In the genomic region with DNA sequence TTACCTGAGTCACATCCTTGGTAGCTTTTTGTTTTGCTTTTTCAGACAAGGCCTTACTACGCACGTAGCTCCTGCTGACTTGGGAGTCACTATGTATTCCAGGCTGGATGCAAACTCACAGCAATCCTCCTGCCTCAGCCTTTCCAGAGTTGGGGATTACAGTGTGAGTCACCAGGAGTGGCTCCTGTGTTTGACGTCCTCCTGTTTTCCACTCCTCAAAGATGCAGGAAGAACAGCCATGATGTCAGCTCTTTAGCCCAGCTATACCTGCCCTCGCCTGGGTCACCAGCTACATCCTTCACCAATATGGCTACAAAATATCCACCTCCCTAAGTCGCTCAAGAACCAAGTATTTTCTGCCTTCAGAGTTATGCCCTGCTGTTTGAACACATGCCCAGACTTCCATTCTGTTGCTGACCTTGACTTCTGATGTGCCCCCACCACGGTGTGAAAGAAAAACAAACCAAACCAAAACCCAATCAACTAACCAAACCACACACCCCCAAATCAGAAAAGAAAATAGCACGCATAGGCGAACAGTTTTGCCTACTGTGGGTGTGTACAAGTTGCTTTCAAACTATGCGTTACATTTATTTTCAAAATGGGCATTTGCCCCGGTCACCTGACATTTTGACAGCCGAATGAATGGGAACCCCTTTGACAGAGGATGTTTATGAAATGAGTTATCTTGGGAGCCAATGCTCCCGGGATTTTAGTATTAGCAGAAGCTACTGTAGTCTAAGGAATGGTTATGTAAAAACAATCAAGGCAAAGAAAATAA, we compare ENCODE assay signal across 8 mouse cellular contexts. TPM values are rescaled to one million over a fixed set of nuclear protein-coding genes. Genes with fewer than 3 reads are reported as not detected.
DNase-seq lines count a peak whose midpoint lies in the region; ATAC-seq and TF ChIP-seq lines count a peak whose summit lies in the region.

No protein-coding gene starts in this region.

- H3K27me3 ChIP-seq in lung, postnatal 0 days (replicated peaks; ENCODE audit: insufficient read depth, low read length), result no peaks in the 10 kb centered on the region
- no peaks in the 10 kb centered on the region for H3K27me3 ChIP-seq in limb, embryonic 14.5 days (ENCODE audit: control insufficient read depth, insufficient read depth, low read length)
- no peaks in the 10 kb centered on the region for H3K27me3 ChIP-seq in stomach, embryonic 15.5 days (replicated peaks)

- TF ChIP-seq CTCF in lung, postnatal 0 days (IDR thresholded peaks at IDR 0.05), result no peak

- peaks cover 3% of the 10 kb centered on the region; the same call in 1 of the 2 replicates for H3K4me1 ChIP-seq in lung, postnatal 0 days (ENCODE audit: insufficient read depth, low read depth, low read length)
- peaks cover 15% of the 10 kb centered on the region; the same call in 1 of the 2 replicates for H3K4me1 ChIP-seq in limb, embryonic 14.5 days (ENCODE audit: control insufficient read depth, insufficient read depth, low read length)
- peaks cover 13% of the 10 kb centered on the region for H3K4me1 ChIP-seq in stomach, embryonic 15.5 days

- H3K27ac ChIP-seq in lung, postnatal 0 days (ENCODE audit: low read length), result no peak overlapping the region
- no peak overlapping the region for H3K27ac ChIP-seq in limb, embryonic 14.5 days (replicated peaks; ENCODE audit: low read depth, low read length)
- H3K27ac ChIP-seq in stomach, embryonic 15.5 days, result no peak overlapping the region

- H3K9me3 ChIP-seq in lung, postnatal 0 days (ENCODE audit: low read length), result no peaks in the 10 kb centered on the region
- no peaks in the 10 kb centered on the region for H3K9me3 ChIP-seq in limb, embryonic 14.5 days (ENCODE audit: control insufficient read depth, low read length)
- no peaks in the 10 kb centered on the region for H3K9me3 ChIP-seq in stomach, embryonic 15.5 days

- peak; percentile 27 for DNase-seq in CD4-positive, CD25-positive, alpha-beta regulatory T cell, adult 2 months (ENCODE audit: low read depth, low spot score)
- no peak for DNase-seq in lung, postnatal 0 days (ENCODE audit: low spot score)
- DNase-seq in lung, postnatal 36 days, result no peak
- DNase-seq in limb, embryonic 14.5 days (ENCODE audit: low spot score), result no peak
- DNase-seq in urinary bladder, postnatal 14 days (ENCODE audit: low spot score), result no peak
- no peak for DNase-seq in right cerebral cortex, adult 18-20 months

- no peak overlapping the region for H3K9ac ChIP-seq in lung, postnatal 0 days (replicated peaks; ENCODE audit: low read depth)
- no peak overlapping the region for H3K9ac ChIP-seq in limb, embryonic 14.5 days (ENCODE audit: low read depth, low read length, severe bottlenecking)
- no peak overlapping the region; the same call in 1 of the 2 replicates for H3K9ac ChIP-seq in stomach, embryonic 15.5 days

- TF ChIP-seq POLR2A in limb, embryonic 14.5 days (IDR thresholded peaks at IDR 0.05; ENCODE audit: borderline replicate concordance, extremely low read depth, insufficient read depth, insufficient read length), result no peak

- peak overlapping the region; percentile 90; the same call in 1 of the 2 replicates for H3K4me3 ChIP-seq in lung, postnatal 0 days (ENCODE audit: low read depth, low read length)
- H3K4me3 ChIP-seq in limb, embryonic 14.5 days (replicated peaks; ENCODE audit: low read length), result peak overlapping the region; percentile 90
- peak overlapping the region; percentile 87 for H3K4me3 ChIP-seq in stomach, embryonic 15.5 days (replicated peaks)

- H3K36me3 ChIP-seq in lung, postnatal 0 days (ENCODE audit: insufficient read depth, low read length), result no peaks in the 10 kb centered on the region
- no peaks in the 10 kb centered on the region for H3K36me3 ChIP-seq in limb, embryonic 14.5 days (ENCODE audit: control insufficient read depth, insufficient read depth, low read length)
- H3K36me3 ChIP-seq in stomach, embryonic 15.5 days, result no peaks in the 10 kb centered on the region

- 64% methylated on average over 12 of the region's 12 CpGs for WGBS in lung, postnatal 0 days
- whole genome bisulfite sequencing in limb, embryonic 14.5 days, result 82% methylated on average over 12 of the region's 12 CpGs
- WGBS in stomach, embryonic 15.5 days, result 60% methylated on average over 12 of the region's 12 CpGs

- TF ChIP-seq EP300 in lung, postnatal 0 days (IDR thresholded peaks at IDR 0.05), result no peak

- H3K4me2 ChIP-seq in lung, postnatal 0 days (replicated peaks; ENCODE audit: low read depth, low read length), result peak overlapping the region; percentile 92
- peak overlapping the region; percentile 92 for H3K4me2 ChIP-seq in limb, embryonic 14.5 days (replicated peaks; ENCODE audit: low read depth, low read length, severe bottlenecking)
- H3K4me2 ChIP-seq in stomach, embryonic 15.5 days, result peak overlapping the region; percentile 89

- ATAC-seq in CD4-positive, CD25-positive, alpha-beta regulatory T cell, adult 4 months, result no peak
- ATAC-seq in lung, postnatal 0 days, result no peak
- no peak for ATAC-seq in limb, embryonic 14.5 days (ENCODE audit: low FRiP score, low read depth)
- no peak for ATAC-seq in stomach, embryonic 15.5 days (ENCODE audit: insufficient read depth, low FRiP score, low read depth)

RNA-seq across cellular contexts. Expression of a gene that starts 1.6 kb away (rescaled TPM):
- polyA plus RNA-seq in CD4-positive, CD25-positive, alpha-beta regulatory T cell, adult 4 months (2017; shearing (Covaris generic)), result 10 to 100 TPM; 78.2 to 90.0 TPM
- polyA plus RNA-seq in lung, postnatal 0 days (2015; fragmentation: Nextera tagmentation; extraction: Ambion mirVana), result 7.2 and 10.0 TPM in 2 replicates
- 40.8 and 41.5 TPM in 2 replicates for polyA plus RNA-seq in limb, embryonic 14.5 days (2012; rRNA removed)
- 25.6 and 26.6 TPM in 2 replicates for polyA plus RNA-seq in limb, embryonic 14.5 days (2014; fragmentation: Nextera tagmentation; extraction: Ambion mirVana)
- 27.8 and 34.0 TPM in 2 replicates for polyA plus RNA-seq in stomach, embryonic 15.5 days (2015; fragmentation: Nextera tagmentation; extraction: Ambion mirVana)

RNA-seq across cellular contexts. Expression of a gene that starts 11.9 kb away (rescaled TPM):
- polyA plus RNA-seq in CD4-positive, CD25-positive, alpha-beta regulatory T cell, adult 4 months (2017; shearing (Covaris generic)), result 10 to 100 TPM; 56.6 to 60.7 TPM
- 26.2 TPM in 2 replicates for polyA plus RNA-seq in lung, postnatal 0 days (2015; fragmentation: Nextera tagmentation; extraction: Ambion mirVana)
- polyA plus RNA-seq in limb, embryonic 14.5 days (2012; rRNA removed), result 34.5 and 37.0 TPM in 2 replicates
- 25.1 and 28.6 TPM in 2 replicates for polyA plus RNA-seq in limb, embryonic 14.5 days (2014; fragmentation: Nextera tagmentation; extraction: Ambion mirVana)
- 33.2 and 35.3 TPM in 2 replicates for polyA plus RNA-seq in stomach, embryonic 15.5 days (2015; fragmentation: Nextera tagmentation; extraction: Ambion mirVana)
